Mouse (Mus musculus): Measurements from ENCODE around the gene Olfm2.

DNA sequence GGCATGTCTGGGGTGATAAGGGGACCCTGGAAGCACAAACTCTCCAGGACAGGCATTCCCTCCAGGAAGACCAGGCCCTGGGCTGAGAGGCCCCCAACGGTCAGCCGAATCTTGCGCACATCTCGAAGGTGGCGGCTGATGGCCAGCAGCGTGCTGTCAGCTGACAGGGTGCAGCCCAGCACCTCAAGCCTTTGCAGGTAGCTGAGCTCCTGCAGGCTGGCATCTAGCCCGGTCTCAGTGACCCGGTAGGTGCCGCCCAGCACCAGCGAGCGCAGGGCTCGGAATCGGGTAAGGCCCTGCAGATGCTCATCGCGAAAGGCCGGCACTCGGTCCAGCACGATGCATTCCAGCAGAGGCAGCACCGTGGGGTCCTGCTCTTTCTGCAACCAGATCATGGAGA, 107.6 kb downstream of the Olfm2 start:
- TF ChIP-seq CTCF (IDR thresholded peaks at IDR 0.05; ENCODE audit: low read depth) (no peak), EP300 (IDR thresholded peaks at IDR 0.05; ENCODE audit: low read depth) (no peak)

All from liver, postnatal 0 days (tissue).